Mouse (Mus musculus): ENCODE data around the gene Ttc16. TPM values are rescaled to one million over a fixed set of nuclear protein-coding genes. Genes with fewer than 3 reads are reported as not detected.

The Ttc16 gene
- polyA plus RNA-seq (2012; fragmentation: generic; extraction: Trizol): under 1 TPM; 0.04 to 0.38 TPM

GRCm38 (mm10) chr2:32775359-32776074 lies at the start of gene Ttc16, which contains the start of gene Ptrh1:
TSS of gene Ttc16 (minus strand) at chr2:32775633.
TSS of gene Ptrh1 (plus strand) at chr2:32775786.

GRCm38 (mm10) chr2:32784048-32784681 lies 8.7 kb upstream of the Ttc16 start, which contains the start of gene Cfap157:
TSS of gene Cfap157 (minus strand) at chr2:32784428.

GRCm38 (mm10) chr2:32757056-32757845 lies 18.2 kb downstream of the Ttc16 start, which contains the start of gene Tor2a:
TSS of gene Tor2a (plus strand) at chr2:32757234.

GRCm38 (mm10) chr2:32740916-32741272 lies 34.5 kb downstream of the Ttc16 start, which contains the start of gene 6330409D20Rik:
TSS of gene 6330409D20Rik (minus strand) at chr2:32741016.

DNA sequence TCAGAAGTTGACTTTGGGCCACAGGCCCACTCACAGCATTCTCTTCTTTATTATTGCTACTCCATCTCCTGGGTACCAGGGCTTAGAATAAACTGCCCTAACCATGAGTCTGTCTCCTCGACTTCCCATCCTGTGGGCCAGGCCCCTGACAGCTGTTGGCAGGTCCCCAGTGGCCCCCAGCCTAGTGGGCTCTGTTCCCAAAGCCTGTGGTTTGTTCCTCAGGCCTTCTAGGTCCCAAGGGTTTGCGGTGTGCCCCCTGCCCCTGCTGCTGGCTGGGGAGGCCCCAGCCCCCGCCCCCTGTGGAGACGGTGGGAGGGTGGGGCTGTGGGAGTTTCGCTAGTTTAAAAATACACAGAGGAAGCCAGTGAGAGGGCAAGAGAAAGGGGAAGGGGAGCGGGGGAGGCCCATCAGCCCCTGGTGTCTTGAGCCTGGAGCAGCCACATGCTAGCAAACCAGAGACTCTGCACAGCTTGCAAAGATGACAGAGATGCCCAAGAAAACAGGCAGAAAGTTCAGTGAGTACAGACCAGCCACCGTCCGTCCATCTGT lies 54.7 kb downstream of the Ttc16 start, which contains the start of gene Sh2d3c:
Sh2d3c (plus strand) TSS at position 375 of the 549 bp plus-strand sequence.

GRCm38 (mm10) chr2:32712934-32713817 lies 62.3 kb downstream of the Ttc16 start, which contains the start of gene Cdk9:
TSS of gene Cdk9 (minus strand) at chr2:32713076.

Other genes with a start within 250 kb of the Ttc16 start
- gene Fam102a, start 240.3 kb downstream of the Ttc16 start, polyA plus RNA-seq (2012; fragmentation: generic; extraction: Trizol): 10 to 100 TPM in 1 of 2 experiments, 1 to 10 TPM in 1; 1.3 to 21.5 TPM
- gene Dpm2, start 204.8 kb downstream of the Ttc16 start, polyA plus RNA-seq (2012; fragmentation: generic; extraction: Trizol): 10 to 100 TPM; 67.1 to 95.0 TPM
- under 1 TPM in 1 of 2 experiments, not detected in 1; 0.11 TPM for gene Pip5kl1, start 200.8 kb downstream of the Ttc16 start, polyA plus RNA-seq (2012; fragmentation: generic; extraction: Trizol)
- under 1 TPM; 0.04 to 0.06 TPM for gene 9430097D07Rik, start 199.9 kb downstream of the Ttc16 start, polyA plus RNA-seq (2012; fragmentation: generic; extraction: Trizol)
- 10 to 100 TPM; 23.5 to 26.1 TPM for gene St6galnac4, start 188.5 kb downstream of the Ttc16 start, polyA plus RNA-seq (2012; fragmentation: generic; extraction: Trizol)
- gene St6galnac6, start 175.9 kb downstream of the Ttc16 start, polyA plus RNA-seq (2012; fragmentation: generic; extraction: Trizol): 10 to 100 TPM; 34.3 to 60.3 TPM
- gene Ak1, start 153.9 kb downstream of the Ttc16 start, polyA plus RNA-seq (2012; fragmentation: generic; extraction: Trizol): 100 to 1,000 TPM in 1 of 2 experiments, 10 to 100 TPM in 1; 96.3 to 173 TPM
- gene Eng, start 129.0 kb downstream of the Ttc16 start, polyA plus RNA-seq (2012; fragmentation: generic; extraction: Trizol): 1 to 10 TPM; 2.5 to 6.9 TPM
- gene Fpgs, start 71.5 kb downstream of the Ttc16 start, polyA plus RNA-seq (2012; fragmentation: generic; extraction: Trizol): 10 to 100 TPM; 19.7 to 19.9 TPM
- gene Cdk9, start 62.6 kb downstream of the Ttc16 start, polyA plus RNA-seq (2012; fragmentation: generic; extraction: Trizol): 10 to 100 TPM; 48.2 to 76.9 TPM
- gene Sh2d3c, start 54.6 kb downstream of the Ttc16 start, polyA plus RNA-seq (2012; fragmentation: generic; extraction: Trizol): 10 to 100 TPM in 1 of 2 experiments, under 1 TPM in 1; 0.83 to 15.9 TPM
- under 1 TPM in 1 of 2 experiments, not detected in 1; 0.31 TPM for gene 6330409D20Rik, start 34.6 kb downstream of the Ttc16 start, polyA plus RNA-seq (2012; fragmentation: generic; extraction: Trizol)
- gene Tor2a, start 18.4 kb downstream of the Ttc16 start, polyA plus RNA-seq (2012; fragmentation: generic; extraction: Trizol): 10 to 100 TPM; 20.9 to 46.0 TPM
- 100 to 1,000 TPM in 1 of 2 experiments, 10 to 100 TPM in 1; 25.5 to 106 TPM for gene Ptrh1, start 153 bp upstream of the Ttc16 start, polyA plus RNA-seq (2012; fragmentation: generic; extraction: Trizol)
- gene Cfap157, start 8.8 kb upstream of the Ttc16 start, polyA plus RNA-seq (2012; fragmentation: generic; extraction: Trizol): under 1 TPM; 0.42 to 0.48 TPM
- 10 to 100 TPM; 11.8 to 23.7 TPM for gene Stxbp1, start 71.6 kb upstream of the Ttc16 start, polyA plus RNA-seq (2012; fragmentation: generic; extraction: Trizol)
- gene Fam129b, start 100.5 kb upstream of the Ttc16 start, polyA plus RNA-seq (2012; fragmentation: generic; extraction: Trizol): 100 to 1,000 TPM; 154 to 177 TPM
- 1,000 to 10,000 TPM; 3,072 to 3,868 TPM for gene Rpl12, start 185.9 kb upstream of the Ttc16 start, polyA plus RNA-seq (2012; fragmentation: generic; extraction: Trizol)
- 10 to 100 TPM in 1 of 2 experiments, 1 to 10 TPM in 1; 3.3 to 13.3 TPM for gene Lrsam1, start 186.0 kb upstream of the Ttc16 start, polyA plus RNA-seq (2012; fragmentation: generic; extraction: Trizol)
- 10 to 100 TPM in 1 of 2 experiments, 1 to 10 TPM in 1; 7.0 to 18.1 TPM for gene Slc2a8, start 206.4 kb upstream of the Ttc16 start, polyA plus RNA-seq (2012; fragmentation: generic; extraction: Trizol)

All from C3H10T1/2 (cell line).